Mouse (Mus musculus) hindbrain, embryonic 14.5 days (tissue): ENCODE results near the gene Cdh20. TPM values are rescaled to one million over a fixed set of nuclear protein-coding genes. Genes with fewer than 3 reads are reported as not detected.

ENCODE experiments used
- ATAC-seq: fragments of 200-750 bp; cut with Nextera tagmentation; 2 replicates; pipeline ENCODE4 v1.8.0; 2017; ENCODE audit warnings: moderate number of reproducible peaks, mild to moderate bottlenecking, moderate TSS enrichment, moderate library complexity; ENCODE audit not compliant: low FRiP score
- DNase-seq: peaks from one replicate; pipeline ENCODE4 v3.0.0-alpha.2; 2015; ENCODE audit warnings: low spot score
- H3K27ac ChIP-seq: fragments of 300-500 bp; sonication (generic); 2 replicates; pipeline ENCODE4 v1.5.1; 2014; ENCODE audit warnings: mild to moderate bottlenecking, moderate library complexity
- H3K27me3 ChIP-seq: fragments of 300-500 bp; sonication (generic); 2 replicates; pipeline ENCODE4 v1.6.1; 2014; ENCODE audit warnings: mild to moderate bottlenecking, low read length, mixed read lengths; ENCODE audit not compliant: control insufficient read depth, insufficient read depth
- H3K36me3 ChIP-seq: fragments of 300-500 bp; sonication (generic); replicated peaks from 2 replicates; pipeline ENCODE4 v1.6.1; 2014; ENCODE audit not compliant: control insufficient read depth, insufficient read depth
- H3K4me1 ChIP-seq: fragments of 300-500 bp; sonication (generic); replicated peaks from 2 replicates; pipeline ENCODE4 v1.6.1; 2014; ENCODE audit warnings: antibody characterized with exemption, low read length, mixed read lengths; ENCODE audit not compliant: control insufficient read depth, insufficient read depth
- H3K4me2 ChIP-seq: fragments of 300-500 bp; sonication (generic); replicated peaks from 2 replicates; pipeline ENCODE4 v1.6.1; 2014; ENCODE audit warnings: mild to moderate bottlenecking, moderate library complexity
- H3K4me3 ChIP-seq: fragments of 300-500 bp; sonication (generic); replicated peaks from 2 replicates; pipeline ENCODE4 v1.5.1; 2014; ENCODE audit warnings: mild to moderate bottlenecking, low read length
- H3K9ac ChIP-seq: fragments of 300-500 bp; sonication (generic); 2 replicates; pipeline ENCODE4 v1.6.1; 2014
- H3K9me3 ChIP-seq: fragments of 300-500 bp; sonication (generic); 2 replicates; pipeline ENCODE4 v1.6.1; 2016; ENCODE audit warnings: low read length; ENCODE audit not compliant: control insufficient read depth
- WGBS: fragments of 180-500 bp; shearing (Covaris S2); extraction: QIAGEN DNeasy Blood & Tissue Kit; methylation state at CpG from one replicate; pipeline ENCODE4 v1.1.7; 2014; 5-methylcytosine and 5-hydroxymethylcytosine counted together
- polyA plus RNA-seq: library from polyadenylated mRNA; unstranded; fragments of >200 nt; fragmentation: Nextera tagmentation; extraction: Ambion mirVana; gene quantifications from 2 replicates; pipeline ENCODE4 v1.2.1, GENCODE M21; 2014

The Cdh20 gene
- polyA plus RNA-seq, 1 experiment from 2014 or later, result 1.4 TPM

DNA sequence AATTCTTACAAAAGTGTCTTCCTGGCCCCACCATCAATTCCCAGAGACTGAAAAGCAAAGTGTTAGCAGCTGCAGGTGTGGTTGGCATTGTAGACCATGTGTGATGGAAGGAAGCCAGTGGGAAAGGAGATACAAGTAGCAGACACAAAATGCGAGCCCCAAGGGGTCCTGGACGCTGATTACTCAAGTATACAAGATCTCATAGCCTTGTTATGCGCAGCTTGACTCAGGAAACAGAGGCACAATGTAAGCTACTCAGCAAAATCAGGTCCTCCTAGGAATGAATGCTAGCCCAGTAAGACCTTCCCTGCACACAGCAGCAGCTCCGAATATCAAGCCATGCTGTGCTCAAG is 80.6 kb downstream of the Cdh20 start:
- no peak for ATAC-seq

DNA sequence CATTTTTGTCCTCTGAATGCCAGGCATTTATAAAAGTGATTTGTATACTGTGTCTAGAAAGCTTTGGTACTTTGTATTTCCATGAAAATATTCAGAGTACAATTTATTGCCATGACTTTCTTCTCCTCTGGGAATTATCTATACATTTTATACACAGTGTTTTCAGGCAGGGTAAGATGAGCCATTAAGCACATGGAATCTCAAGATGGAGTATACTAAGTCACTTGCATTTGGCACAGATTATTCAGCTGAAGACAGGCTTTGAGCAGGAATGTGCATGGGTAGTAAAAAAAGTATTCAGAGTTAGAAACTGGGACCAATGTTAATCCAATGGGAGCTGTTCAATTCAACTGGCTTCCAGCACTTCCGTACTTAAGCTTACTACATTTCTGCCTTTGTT is 109.1 kb downstream of the Cdh20 start:
- no peaks in the 10 kb centered on the region for H3K9me3 ChIP-seq
- H3K4me2 ChIP-seq, result no peak overlapping the region
- H3K4me1 ChIP-seq, result no peaks in the 10 kb centered on the region
- H3K36me3 ChIP-seq, result no peaks in the 10 kb centered on the region
- H3K9ac ChIP-seq, result no peak overlapping the region
- H3K4me3 ChIP-seq, result no peak overlapping the region
- ATAC-seq (no peak), DNase-seq (no peak)
- no peaks in the 10 kb centered on the region for H3K27me3 ChIP-seq
- H3K27ac ChIP-seq, result no peak overlapping the region
- WGBS, result 92% methylated on average over 1 of the region's 1 CpGs

More for the DNA sequence above, 80.6 kb downstream of the Cdh20 start:
- H3K27me3 ChIP-seq, result no peaks in the 10 kb centered on the region
- H3K9ac ChIP-seq, result no peak overlapping the region
- DNase-seq, result no peak
- no peaks in the 10 kb centered on the region for H3K4me1 ChIP-seq
- no peak overlapping the region for H3K27ac ChIP-seq
- no peaks in the 10 kb centered on the region for H3K9me3 ChIP-seq
- no peak overlapping the region for H3K4me2 ChIP-seq
- no peak overlapping the region for H3K4me3 ChIP-seq
- 19% methylated on average over 4 of the region's 4 CpGs for WGBS
- H3K36me3 ChIP-seq, result no peaks in the 10 kb centered on the region

DNA sequence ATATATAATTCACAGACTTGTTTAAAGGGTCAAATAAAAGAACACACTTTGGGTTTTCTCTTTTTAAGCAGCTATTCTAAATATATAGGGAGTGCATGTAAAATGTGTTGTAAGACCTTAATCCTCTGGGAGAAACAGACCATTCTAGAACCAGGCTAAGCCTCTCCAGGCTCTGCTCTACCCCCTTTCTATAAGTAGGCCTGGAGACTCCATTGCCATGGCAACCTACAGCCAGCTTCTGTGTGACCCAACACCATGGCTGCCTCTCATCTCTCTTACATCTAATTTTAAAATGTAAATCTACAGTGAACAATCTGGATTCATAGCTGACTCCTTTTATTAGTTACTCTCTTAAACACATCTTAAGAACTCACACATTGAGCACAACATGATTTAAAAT is 133.5 kb downstream of the Cdh20 start:
- Histone ChIP-seq H3K9me3 (no peaks in the 10 kb centered on the region), H3K27ac (no peak overlapping the region), H3K4me2 (no peak overlapping the region), H3K27me3 (no peaks in the 10 kb centered on the region), H3K36me3 (no peaks in the 10 kb centered on the region), H3K4me3 (no peak overlapping the region), H3K4me1 (no peaks in the 10 kb centered on the region), H3K9ac (no peak overlapping the region)
- DNase-seq, result no peak
- no peak for ATAC-seq

DNA sequence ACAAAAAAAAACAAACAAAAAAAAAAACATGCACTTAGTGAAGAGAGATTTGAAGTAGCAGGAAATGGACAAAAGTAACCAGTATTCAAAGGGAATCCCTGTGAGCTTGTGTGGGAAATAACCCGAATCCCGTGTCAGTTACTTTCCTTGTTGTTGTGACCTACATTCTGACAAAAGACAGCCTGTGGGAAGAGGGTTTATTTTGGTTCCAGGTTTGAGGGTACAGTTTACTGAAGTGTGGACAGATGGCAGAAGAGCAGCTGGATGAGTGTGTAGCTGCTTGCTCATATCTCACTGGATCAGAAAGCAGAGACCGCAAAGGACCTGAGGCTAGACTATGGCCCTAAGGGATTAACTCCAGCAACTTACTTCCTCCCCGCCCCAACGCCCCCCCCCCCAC is 135.1 kb downstream of the Cdh20 start:
- Histone ChIP-seq H3K36me3 (no peaks in the 10 kb centered on the region), H3K27me3 (no peaks in the 10 kb centered on the region), H3K4me2 (no peak overlapping the region), H3K9me3 (no peaks in the 10 kb centered on the region), H3K27ac (no peak overlapping the region), H3K9ac (no peak overlapping the region), H3K4me1 (no peaks in the 10 kb centered on the region), H3K4me3 (no peak overlapping the region)
- 72% methylated on average over 5 of the region's 5 CpGs for WGBS
- no peak for ATAC-seq
- DNase-seq, result no peak

DNA sequence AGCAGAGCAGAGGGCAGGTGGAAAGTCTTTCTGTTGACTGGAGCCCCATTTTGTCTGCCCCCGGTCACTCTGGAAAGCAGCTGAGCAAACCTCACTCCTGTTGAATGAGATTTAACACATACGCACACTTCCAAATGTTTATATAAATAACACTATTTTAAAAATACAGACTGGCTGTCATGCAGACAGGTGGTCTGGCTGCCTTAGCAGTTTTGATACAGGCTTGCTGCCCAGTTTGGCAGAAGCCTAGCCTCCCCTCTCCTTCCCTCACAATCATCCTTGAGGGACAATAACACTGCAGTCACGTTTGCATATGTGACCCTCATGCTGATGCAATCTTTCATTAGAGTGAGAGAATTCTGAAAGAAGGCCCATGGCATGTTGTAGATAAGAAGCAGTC is 144.1 kb downstream of the Cdh20 start:
- H3K9me3 ChIP-seq, result no peaks in the 10 kb centered on the region
- H3K4me2 ChIP-seq, result no peak overlapping the region
- WGBS, result 56% methylated on average over 3 of the region's 3 CpGs
- no peak overlapping the region for H3K27ac ChIP-seq
- ATAC-seq, result no peak
- H3K4me3 ChIP-seq, result no peak overlapping the region
- no peaks in the 10 kb centered on the region for H3K36me3 ChIP-seq
- DNase-seq, result no peak
- no peaks in the 10 kb centered on the region; the same call in 1 of the 2 replicates for H3K4me1 ChIP-seq
- no peak overlapping the region for H3K9ac ChIP-seq
- H3K27me3 ChIP-seq, result no peaks in the 10 kb centered on the region

DNA sequence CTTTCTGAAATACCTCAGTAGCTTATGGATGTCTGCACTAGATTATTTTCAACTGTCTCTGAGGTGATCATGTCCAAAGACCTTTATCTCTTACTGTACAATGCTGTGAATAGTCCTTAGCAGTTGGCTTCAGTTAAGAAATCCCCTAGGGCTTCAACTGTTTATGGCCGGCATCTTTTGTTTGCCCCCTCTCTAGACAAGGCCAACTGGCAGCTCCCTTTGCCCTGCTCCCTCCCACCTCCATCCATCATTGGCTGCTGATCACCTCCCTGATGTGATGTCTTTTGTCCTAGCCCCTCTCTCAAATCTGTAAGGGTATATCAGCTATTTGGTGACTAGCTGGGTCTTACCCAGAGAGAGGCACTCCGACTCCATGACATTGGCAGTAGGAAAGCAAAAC is 148.2 kb downstream of the Cdh20 start:
- no peak overlapping the region for H3K9ac ChIP-seq
- H3K27me3 ChIP-seq, result no peaks in the 10 kb centered on the region
- no peaks in the 10 kb centered on the region for H3K36me3 ChIP-seq
- H3K4me2 ChIP-seq, result no peak overlapping the region
- no peak for ATAC-seq
- 31% methylated on average over 2 of the region's 2 CpGs for WGBS
- H3K9me3 ChIP-seq, result no peaks in the 10 kb centered on the region
- H3K4me1 ChIP-seq, result no peaks in the 10 kb centered on the region; the same call in 1 of the 2 replicates
- H3K4me3 ChIP-seq, result no peak overlapping the region
- no peak for DNase-seq
- H3K27ac ChIP-seq, result no peak overlapping the region

DNA sequence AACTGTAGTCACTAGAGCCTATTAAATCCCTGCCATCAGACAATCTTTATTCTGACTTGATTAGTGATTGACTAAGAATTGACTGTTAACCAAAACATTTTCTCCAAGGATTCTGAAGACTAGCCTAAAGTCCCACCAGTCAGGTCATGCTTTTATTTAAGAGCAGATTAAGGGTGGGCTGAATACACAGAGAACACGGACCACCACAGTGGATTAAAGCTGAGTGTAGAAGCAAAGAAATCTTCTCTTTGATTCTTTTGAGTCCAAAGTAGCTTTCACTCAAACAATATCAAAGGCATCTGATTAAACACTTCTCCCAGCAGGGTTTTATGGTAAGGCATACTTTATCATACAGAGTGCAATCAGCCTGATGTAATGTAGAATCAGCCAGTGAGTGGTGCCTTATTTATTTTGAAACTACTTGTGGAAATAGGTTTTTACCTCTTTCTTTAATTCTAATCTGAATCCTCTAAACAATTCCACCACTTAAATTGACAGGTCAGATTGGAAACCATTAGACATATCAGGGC is 149.0 kb downstream of the Cdh20 start:
- Histone ChIP-seq H3K9me3 (no peaks in the 10 kb centered on the region), H3K9ac (no peak overlapping the region), H3K27ac (no peak overlapping the region), H3K4me3 (no peak overlapping the region), H3K4me1 (no peaks in the 10 kb centered on the region; the same call in 1 of the 2 replicates), H3K27me3 (no peaks in the 10 kb centered on the region), H3K36me3 (no peaks in the 10 kb centered on the region), H3K4me2 (no peak overlapping the region)
- DNase-seq, result no peak
- ATAC-seq, result no peak
- 20% methylated on average over 1 of the region's 1 CpGs for WGBS

DNA sequence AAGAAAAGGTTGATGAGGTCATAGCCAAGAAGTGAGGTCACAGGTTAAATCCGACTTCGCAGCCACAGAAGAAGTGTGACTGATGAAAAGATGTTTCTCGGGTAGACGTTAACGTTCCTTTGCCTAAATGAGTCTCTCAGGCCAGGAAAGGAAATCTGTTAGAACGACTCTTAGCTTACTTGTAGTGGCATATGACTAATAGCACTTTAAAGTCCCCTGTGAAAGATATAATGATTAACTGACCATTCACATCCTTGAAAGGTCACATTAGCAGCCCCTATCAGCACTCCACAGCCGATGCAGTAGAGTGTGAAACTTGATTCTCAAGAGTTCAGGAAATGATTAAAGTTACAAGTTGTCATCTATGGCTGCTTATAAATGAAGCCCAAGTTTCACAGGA is 164.7 kb downstream of the Cdh20 start:
- Histone ChIP-seq H3K9me3 (no peaks in the 10 kb centered on the region), H3K4me2 (no peak overlapping the region), H3K27me3 (no peaks in the 10 kb centered on the region), H3K4me1 (no peaks in the 10 kb centered on the region), H3K27ac (no peak overlapping the region), H3K9ac (no peak overlapping the region), H3K36me3 (no peaks in the 10 kb centered on the region), H3K4me3 (no peak overlapping the region)
- WGBS, result 54% methylated on average over 7 of the region's 7 CpGs
- no peak for ATAC-seq
- no peak for DNase-seq

DNA sequence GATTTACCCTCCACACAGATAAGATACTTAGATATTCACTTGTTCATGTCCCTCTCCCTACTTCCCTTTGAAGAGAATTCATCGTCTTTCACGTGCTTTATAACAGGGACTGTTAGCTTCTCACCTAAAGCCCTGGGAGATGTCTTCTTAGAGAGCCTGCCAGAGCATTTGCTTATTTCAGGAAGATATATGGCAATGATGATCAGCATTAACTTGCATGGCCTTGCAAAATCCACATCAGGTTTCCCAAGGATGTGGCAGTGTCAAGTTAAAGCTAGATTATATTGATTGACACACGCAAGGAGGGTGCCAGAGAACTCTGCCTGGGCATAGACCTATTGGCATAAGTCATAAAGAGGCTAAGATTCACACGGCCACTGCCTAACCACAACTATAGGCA is 168.6 kb downstream of the Cdh20 start:
- Histone ChIP-seq H3K27me3 (no peaks in the 10 kb centered on the region), H3K27ac (no peak overlapping the region), H3K9ac (no peak overlapping the region), H3K4me1 (no peaks in the 10 kb centered on the region), H3K36me3 (no peaks in the 10 kb centered on the region), H3K4me2 (no peak overlapping the region), H3K9me3 (no peaks in the 10 kb centered on the region), H3K4me3 (no peak overlapping the region)
- 89% methylated on average over 4 of the region's 4 CpGs for WGBS
- ATAC-seq (no peak), DNase-seq (no peak)

DNA sequence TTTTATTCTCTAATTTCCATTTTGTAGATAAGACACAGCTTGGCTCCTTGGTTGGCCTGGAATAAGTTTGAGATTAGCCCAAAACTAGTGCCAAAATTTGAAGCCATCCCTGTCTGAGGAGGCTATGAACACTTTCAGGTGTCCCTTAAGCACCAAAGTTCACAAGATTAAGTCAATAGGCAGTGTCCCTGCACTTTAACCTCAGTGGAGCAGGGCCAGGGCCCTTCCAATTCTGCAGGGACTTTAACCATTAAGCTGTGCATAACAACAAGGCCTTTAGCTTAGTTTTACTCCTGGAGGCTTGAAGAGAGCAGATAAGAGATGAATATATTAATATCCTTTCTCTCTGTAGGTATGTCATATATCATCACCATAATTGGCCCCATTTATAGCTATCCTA is 170.8 kb downstream of the Cdh20 start:
- no peaks in the 10 kb centered on the region for H3K36me3 ChIP-seq
- DNase-seq (no peak), ATAC-seq (no peak)
- H3K9ac ChIP-seq, result no peak overlapping the region
- no peak overlapping the region for H3K4me2 ChIP-seq
- H3K27me3 ChIP-seq, result no peaks in the 10 kb centered on the region
- no peak overlapping the region for H3K4me3 ChIP-seq
- no peak overlapping the region for H3K27ac ChIP-seq
- H3K9me3 ChIP-seq, result no peaks in the 10 kb centered on the region
- H3K4me1 ChIP-seq, result no peaks in the 10 kb centered on the region
